Mouse (Mus musculus) MEL (cell line): ENCODE results near the gene Hspg2. TPM values are rescaled to one million over a fixed set of nuclear protein-coding genes. Genes with fewer than 3 reads are reported as not detected.

ENCODE experiments used
- DNase-seq: peaks from one replicate; pipeline ENCODE4 v3.0.0; 2011; ENCODE audit warnings: low read depth, low spot score
- H3K27ac ChIP-seq: 2 replicates; pipeline ENCODE4 v1.5.1; 2012; ENCODE audit warnings: low read depth, mild to moderate bottlenecking, control low read depth, low read length, moderate library complexity; ENCODE audit not compliant: control insufficient read depth
- H3K27me3 ChIP-seq, 2 experiments: fragments of 150-350 bp in 1 of 2; sonication (generic) in 1 of 2; 2 replicates each; pipeline ENCODE4 v1.6.1; 2012; ENCODE audit warnings: low read length in 2 of 2, mild to moderate bottlenecking in 2 of 2, improper control_type of control experiment in 1 of 2, moderate library complexity in 1 of 2; ENCODE audit not compliant: insufficient read depth in 2 of 2, control insufficient read depth in 1 of 2
- H3K36me3 ChIP-seq, 2 experiments: 2 replicates each; pipeline ENCODE4 v1.6.1; 2012 to 2014; ENCODE audit warnings: low read length in 2 of 2, improper control_type of control experiment in 1 of 2, inconsistent platforms in 1 of 2, mild to moderate bottlenecking in 1 of 2; ENCODE audit not compliant: insufficient read depth in 2 of 2, control insufficient read depth in 1 of 2
- H3K4me1 ChIP-seq, 2 experiments: fragments of 150-350 bp in 1 of 2; sonication (generic) in 1 of 2; 2 replicates each; pipeline ENCODE4 v1.6.1; 2012; ENCODE audit warnings: low read length in 2 of 2, improper control_type of control experiment in 1 of 2, mild to moderate bottlenecking in 1 of 2; ENCODE audit not compliant: insufficient read depth in 2 of 2, control insufficient read depth in 1 of 2
- H3K4me3 ChIP-seq, 2 experiments: fragments of 150-350 bp in 1 of 2; sonication (generic) in 1 of 2; 2 replicates each; pipeline ENCODE4 v1.5.1; 2012; ENCODE audit warnings: low read depth in 2 of 2, low read length in 2 of 2, mild to moderate bottlenecking in 2 of 2, moderate library complexity in 2 of 2, control low read depth in 1 of 2, improper control_type of control experiment in 1 of 2; ENCODE audit not compliant: control insufficient read depth in 1 of 2, insufficient read depth in 1 of 2
- H3K79me2 ChIP-seq: 2 replicates; pipeline ENCODE4 v1.6.1; 2012; ENCODE audit warnings: mild to moderate bottlenecking, low read length, moderate library complexity; ENCODE audit not compliant: control insufficient read depth, poor library complexity, insufficient read depth
- H3K9ac ChIP-seq: 2 replicates; pipeline ENCODE4 v1.6.1; 2012; ENCODE audit warnings: low read depth, mild to moderate bottlenecking, control low read depth, low read length, moderate library complexity; ENCODE audit not compliant: control insufficient read depth, poor library complexity, severe bottlenecking
- H3K9me3 ChIP-seq: fragments of 150-350 bp; sonication (generic); replicated peaks from 2 replicates; pipeline ENCODE4 v1.6.1; 2012; ENCODE audit warnings: mild to moderate bottlenecking, low read length, improper control_type of control experiment, moderate library complexity; ENCODE audit not compliant: insufficient read depth
- BHLHE40 ChIP-seq: IDR thresholded peaks from 2 replicates; pipeline ENCODE4 v1.6.1; 2012; ENCODE audit warnings: low read depth, mild to moderate bottlenecking, inconsistent platforms, low read length, improper control_type of control experiment, borderline replicate concordance
- CHD1 ChIP-seq: IDR thresholded peaks from 2 replicates; pipeline ENCODE4 v1.6.1; 2012; ENCODE audit warnings: low read depth, mild to moderate bottlenecking, inconsistent platforms, low read length, improper control_type of control experiment
- CHD2 ChIP-seq: IDR thresholded peaks from 2 replicates; pipeline ENCODE4 v1.6.1; 2011; ENCODE audit warnings: low read length, improper control_type of control experiment
- E2F4 ChIP-seq: IDR thresholded peaks from 2 replicates; pipeline ENCODE4 v1.6.1; 2011; ENCODE audit warnings: low read depth, low read length, improper control_type of control experiment, borderline replicate concordance
- ELF1 ChIP-seq: IDR thresholded peaks from 2 replicates; pipeline ENCODE4 v1.6.1; 2014; ENCODE audit warnings: low read depth, mild to moderate bottlenecking, inconsistent platforms, low read length, improper control_type of control experiment, moderate library complexity
- EP300 ChIP-seq, 2 experiments: IDR thresholded peaks; 2 replicates each; pipeline ENCODE4 v1.6.1; 2011; ENCODE audit warnings: improper control_type of control experiment in 2 of 2, low read length in 2 of 2, low read depth in 1 of 2, mild to moderate bottlenecking in 1 of 2
- ETS1 ChIP-seq: IDR thresholded peaks from 2 replicates; pipeline ENCODE4 v1.6.1; 2012; ENCODE audit warnings: low read depth, mild to moderate bottlenecking, inconsistent platforms, low read length, improper control_type of control experiment, moderate library complexity
- GABPA ChIP-seq: IDR thresholded peaks from 2 replicates; pipeline ENCODE4 v1.6.1; 2012; ENCODE audit warnings: low read depth, mild to moderate bottlenecking, inconsistent platforms, low read length, improper control_type of control experiment, moderate library complexity
- GATA1 ChIP-seq: IDR thresholded peaks from 2 replicates; pipeline ENCODE4 v1.6.1; 2011; ENCODE audit warnings: low read depth, low read length, improper control_type of control experiment
- HCFC1 ChIP-seq: IDR thresholded peaks from 2 replicates; pipeline ENCODE4 v1.6.1; 2012; ENCODE audit warnings: low read depth, mild to moderate bottlenecking, inconsistent platforms, low read length, improper control_type of control experiment, moderate library complexity
- MEF2A ChIP-seq: IDR thresholded peaks from 2 replicates; pipeline ENCODE4 v1.6.1; 2014; ENCODE audit warnings: low read depth, mild to moderate bottlenecking, inconsistent platforms, low read length, improper control_type of control experiment; ENCODE audit not compliant: poor library complexity, insufficient replicate concordance, severe bottlenecking; ENCODE audit errors: extremely low read depth
- MXI1 ChIP-seq: IDR thresholded peaks from 2 replicates; pipeline ENCODE4 v1.6.1; 2011; ENCODE audit warnings: mild to moderate bottlenecking, low read depth, low read length, improper control_type of control experiment
- NRF1 ChIP-seq: IDR thresholded peaks from 2 replicates; pipeline ENCODE4 v1.6.1; 2014; ENCODE audit warnings: low read depth, mild to moderate bottlenecking, inconsistent platforms, low read length, improper control_type of control experiment, moderate library complexity; ENCODE audit not compliant: poor library complexity, insufficient read depth, severe bottlenecking
- POLR2A ChIP-seq, 2 experiments: IDR thresholded peaks; 2 replicates each; pipeline ENCODE4 v1.6.1; 2011 to 2012; ENCODE audit warnings: low read length in 2 of 2, mild to moderate bottlenecking in 2 of 2, control low read depth in 1 of 2, improper control_type of control experiment in 1 of 2, low read depth in 1 of 2, moderate library complexity in 1 of 2; ENCODE audit not compliant: control insufficient read depth in 1 of 2, insufficient read depth in 1 of 2, poor library complexity in 1 of 2
- POLR2AphosphoS2 ChIP-seq: IDR thresholded peaks from 2 replicates; pipeline ENCODE4 v1.6.1; 2011; ENCODE audit warnings: low read length, improper control_type of control experiment
- POLR2AphosphoS5 ChIP-seq: IDR thresholded peaks from 2 replicates; pipeline ENCODE4 v1.6.1; 2012; ENCODE audit warnings: low read depth, borderline replicate concordance, mild to moderate bottlenecking, inconsistent platforms, low read length, moderate library complexity, mixed read lengths
- SMC3 ChIP-seq: IDR thresholded peaks from 2 replicates; pipeline ENCODE4 v1.6.1; 2011; ENCODE audit warnings: low read depth, low read length, improper control_type of control experiment
- TAL1 ChIP-seq: IDR thresholded peaks from 2 replicates; pipeline ENCODE4 v1.6.1; 2012; ENCODE audit warnings: mild to moderate bottlenecking, inconsistent platforms, low read length, moderate library complexity, mixed read lengths
- TBP ChIP-seq: IDR thresholded peaks from 2 replicates; pipeline ENCODE4 v1.8.0; 2011; ENCODE audit warnings: low read depth, low read length, improper control_type of control experiment
- UBTF ChIP-seq: IDR thresholded peaks from 2 replicates; pipeline ENCODE4 v1.6.1; 2012; ENCODE audit warnings: low read depth, mild to moderate bottlenecking, inconsistent platforms, low read length, improper control_type of control experiment, moderate library complexity, borderline replicate concordance; ENCODE audit not compliant: insufficient read depth
- USF1 ChIP-seq: IDR thresholded peaks from 2 replicates; pipeline ENCODE4 v1.6.1; 2014; ENCODE audit warnings: low read depth, mild to moderate bottlenecking, inconsistent platforms, low read length, improper control_type of control experiment, moderate library complexity
- ZKSCAN1 ChIP-seq: IDR thresholded peaks from 2 replicates; pipeline ENCODE4 v1.6.1; 2012; ENCODE audit warnings: low read depth, mild to moderate bottlenecking, inconsistent platforms, low read length, improper control_type of control experiment, moderate library complexity
- polyA plus RNA-seq, 2 experiments: library from polyadenylated mRNA; stranded (reverse) in 1 of 2; unstranded in 1 of 2; fragments of >175 nt in 1 of 2; fragments of >200 nt in 1 of 2; gene quantifications; 2 replicates each; pipeline versions ENCODE4 v1.2.1 to v1.2.4; 2012; ENCODE audit warnings: low replicate concordance in 2 of 2, low read depth in 1 of 2; ENCODE audit not compliant: insufficient read length in 2 of 2, insufficient read depth in 1 of 2, missing spikeins in 1 of 2
- total RNA-seq: library from RNA; depleted of rRNA; stranded (reverse); fragments of 300-350 nt; gene quantifications from 2 replicates; pipeline ENCODE4 v1.2.3, GENCODE M21; 2012

The Hspg2 gene
- total and polyA plus RNA-seq, 3 experiments: 0.04 TPM; not detected in 1

DNA sequence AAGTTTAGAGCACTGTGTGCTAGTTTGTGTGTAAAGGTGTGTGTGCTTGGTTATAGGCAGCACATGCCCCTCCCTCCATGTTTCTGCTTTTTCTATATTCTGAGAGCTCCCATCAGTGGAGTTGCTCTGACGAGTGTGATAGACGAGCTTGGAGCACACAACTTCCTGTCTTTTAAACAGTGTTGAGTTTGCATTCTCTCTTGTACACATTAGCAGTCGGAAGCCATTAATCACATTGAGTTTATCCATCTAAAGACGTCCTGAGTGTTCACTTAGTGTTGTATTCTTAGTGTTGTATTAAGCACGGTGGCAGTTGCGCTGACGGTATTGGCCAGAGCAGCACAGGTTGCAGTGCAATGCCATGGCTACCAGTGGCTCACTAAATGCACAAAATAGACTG is 140.7 kb downstream of the Hspg2 start:
- Histone ChIP-seq H3K36me3 (peaks cover 0 to 11% of the 10 kb centered on the region in 2 experiments; a peak in 2 of 4 replicates), H3K27me3 (no peaks in the 10 kb centered on the region), H3K79me2 (no peaks in the 10 kb centered on the region), H3K27ac (no peak overlapping the region), H3K9me3 (no peaks in the 10 kb centered on the region), H3K9ac (no peak overlapping the region), H3K4me1 (no peaks in the 10 kb centered on the region), H3K4me3 (no peak overlapping the region)
- TF ChIP-seq POLR2AphosphoS2: no peak
- TF ChIP-seq GATA1: no peak
- TF ChIP-seq UBTF: no peak
- no peak for TF ChIP-seq TAL1
- no peak for TF ChIP-seq ETS1
- no peak for TF ChIP-seq SMC3
- TF ChIP-seq POLR2AphosphoS5: no peak
- no peak for TF ChIP-seq TBP
- TF ChIP-seq MEF2A: no peak
- no peak for TF ChIP-seq ELF1
- TF ChIP-seq CHD2: no peak
- TF ChIP-seq E2F4: no peak
- no peak for TF ChIP-seq ZKSCAN1
- TF ChIP-seq GABPA: no peak
- DNase-seq: no peak

GRCm38 (mm10) chr4:137609702-137610101 is 141.1 kb downstream of the Hspg2 start:
- Histone ChIP-seq H3K4me3 (no peak overlapping the region), H3K4me1 (no peaks in the 10 kb centered on the region), H3K79me2 (no peaks in the 10 kb centered on the region), H3K27ac (no peak overlapping the region), H3K36me3 (peaks cover 0 to 9% of the 10 kb centered on the region in 2 experiments; a peak in 2 of 4 replicates), H3K9me3 (no peaks in the 10 kb centered on the region), H3K27me3 (no peaks in the 10 kb centered on the region), H3K9ac (no peak overlapping the region)
- TF ChIP-seq CHD2 (no peak), BHLHE40 (no peak), EP300 (IDR thresholded peaks at IDR 0.05; ENCODE audit: low read depth in 1 of 2, low read length in 2 of 2) (no peak), MXI1 (no peak), NRF1 (no peak), HCFC1 (no peak), E2F4 (no peak), SMC3 (no peak), ZKSCAN1 (no peak), USF1 (no peak), POLR2A (IDR thresholded peaks at IDR 0.05; ENCODE audit: control insufficient read depth in 1 of 2, insufficient read depth in 1 of 2, low read depth in 1 of 2, low read length in 2 of 2, poor library complexity in 1 of 2) (no peak), ELF1 (no peak), CHD1 (no peak), GABPA (no peak), POLR2AphosphoS2 (no peak)
- no peak for DNase-seq
